Mouse (Mus musculus) embryonic facial prominence, embryonic 11.5 days (tissue): ENCODE results near the gene Mrpl41. TPM values are rescaled to one million over a fixed set of nuclear protein-coding genes. Genes with fewer than 3 reads are reported as not detected.
"Not testable (repeated sequence)": the region's sequence is repeated elsewhere in the genome, so short reads cannot be mapped to it uniquely, and the experiment has no call there.

Experiments
- ATAC-seq: fragments of 200-750 bp; cut with Nextera tagmentation; replicated peaks from 2 replicates; pipeline ENCODE4 v1.8.0; 2017; ENCODE audit warnings: low read depth; ENCODE audit not compliant: insufficient number of reproducible peaks, low FRiP score, low TSS enrichment
- DNase-seq: peaks from one replicate; pipeline ENCODE4 v3.0.0-alpha.2; 2015; ENCODE audit warnings: low spot score
- H3K27ac ChIP-seq: fragments of 300-500 bp; sonication (generic); replicated peaks from 2 replicates; pipeline ENCODE4 v1.5.1; 2014; ENCODE audit warnings: mild to moderate bottlenecking, low read depth, low read length, control low read depth
- H3K27me3 ChIP-seq: fragments of 300-500 bp; sonication (generic); 2 replicates; pipeline ENCODE4 v1.6.1; 2014; ENCODE audit warnings: mild to moderate bottlenecking, low read length, moderate library complexity, mixed read lengths; ENCODE audit not compliant: control insufficient read depth, insufficient read depth
- H3K36me3 ChIP-seq: fragments of 300-500 bp; sonication (generic); replicated peaks from 2 replicates; pipeline ENCODE4 v1.6.1; 2014; ENCODE audit warnings: low read depth, mild to moderate bottlenecking, low read length, moderate library complexity, mixed read lengths; ENCODE audit not compliant: control insufficient read depth, insufficient read depth
- H3K4me1 ChIP-seq: fragments of 300-500 bp; sonication (generic); 2 replicates; pipeline ENCODE4 v1.6.1; 2014; ENCODE audit warnings: low read length, mixed read lengths; ENCODE audit not compliant: control insufficient read depth, insufficient read depth
- H3K4me2 ChIP-seq: fragments of 300-500 bp; sonication (generic); 2 replicates; pipeline ENCODE4 v1.6.1; 2014; ENCODE audit warnings: low read depth, mild to moderate bottlenecking, control low read depth, low read length, moderate library complexity
- H3K4me3 ChIP-seq: fragments of 300-500 bp; sonication (generic); 2 replicates; pipeline ENCODE4 v1.5.1; 2014; ENCODE audit warnings: low read depth, low read length, control low read depth
- H3K9ac ChIP-seq: fragments of 300-500 bp; sonication (generic); replicated peaks from 2 replicates; pipeline ENCODE4 v1.6.1; 2014; ENCODE audit warnings: mild to moderate bottlenecking, control low read depth, low read length
- H3K9me3 ChIP-seq: fragments of 300-500 bp; sonication (generic); replicated peaks from 2 replicates; pipeline ENCODE4 v1.6.1; 2016; ENCODE audit warnings: mild to moderate bottlenecking, low read length, inconsistent platforms, mixed read lengths; ENCODE audit not compliant: control insufficient read depth
- WGBS: fragments of 180-500 bp; shearing (Covaris S2); extraction: QIAGEN DNeasy Blood & Tissue Kit; methylation state at CpG from one replicate; pipeline ENCODE4 v1.1.7; 2014; 5-methylcytosine and 5-hydroxymethylcytosine counted together
- polyA plus RNA-seq: library from polyadenylated mRNA; unstranded; fragments of >200 nt; fragmentation: Nextera tagmentation; extraction: Ambion mirVana; gene quantifications from 2 replicates; pipeline ENCODE4 v1.2.1, GENCODE M21; 2014

The Mrpl41 gene
- polyA plus RNA-seq, 1 experiment from 2014 or later, result 153 TPM

DNA sequence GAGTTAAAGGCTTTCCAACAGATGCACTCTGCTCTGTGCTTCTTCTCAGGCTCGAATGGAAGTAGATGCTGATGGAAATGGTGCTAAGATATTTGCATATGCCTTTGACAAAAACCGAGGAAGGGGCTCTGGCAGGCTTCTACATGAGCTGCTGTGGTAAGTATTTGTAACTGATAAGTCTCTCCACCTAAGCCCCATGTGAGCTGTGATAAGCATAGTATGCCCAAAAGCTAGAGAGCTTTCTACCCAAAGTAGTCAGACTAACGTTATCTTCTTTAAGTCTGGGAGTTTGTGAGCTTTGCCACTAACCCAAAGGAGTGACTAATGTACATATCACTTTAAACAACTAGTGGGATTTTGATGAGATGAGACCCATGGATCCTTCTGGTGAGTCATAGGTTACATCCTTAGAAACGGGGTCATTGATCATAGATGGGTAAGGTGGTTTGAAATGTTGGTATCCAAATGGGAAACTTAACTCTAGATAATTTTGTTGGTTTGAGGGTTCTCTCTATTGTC lies 22.3 kb downstream of the Mrpl41 start:
- no peak overlapping the region for H3K4me2 ChIP-seq
- WGBS, result 89% methylated on average over 4 of the region's 4 CpGs
- no peaks in the 10 kb centered on the region for H3K27me3 ChIP-seq
- DNase-seq, result no peak
- H3K4me1 ChIP-seq, result peaks cover 2% of the 10 kb centered on the region; the same call in 1 of the 2 replicates
- no peak overlapping the region for H3K4me3 ChIP-seq
- H3K36me3 ChIP-seq, result peaks cover 3% of the 10 kb centered on the region
- no peak for ATAC-seq
- H3K9ac ChIP-seq, result no peak overlapping the region
- no peak overlapping the region for H3K27ac ChIP-seq
- no peaks in the 10 kb centered on the region for H3K9me3 ChIP-seq

DNA sequence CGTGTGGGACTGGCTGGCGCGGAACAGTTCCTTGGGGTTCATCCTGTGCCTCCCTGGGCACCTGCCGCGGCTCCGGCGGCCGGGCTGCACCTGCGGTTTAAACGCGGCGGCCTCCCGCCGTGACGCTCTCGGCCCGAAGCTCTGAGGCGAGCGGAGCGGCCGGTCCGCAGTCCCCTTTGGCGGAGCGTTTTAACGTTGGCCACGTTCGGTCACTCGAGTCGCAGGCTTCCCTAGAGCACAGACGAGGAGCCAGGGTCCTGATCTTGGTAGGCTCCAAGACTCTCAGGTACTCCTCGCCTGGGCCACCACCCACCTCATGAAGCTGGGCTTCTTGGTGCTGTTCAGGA lies 24.7 kb downstream of the Mrpl41 start:
- 0% methylated on average over 31 of the region's 31 CpGs for WGBS

DNA sequence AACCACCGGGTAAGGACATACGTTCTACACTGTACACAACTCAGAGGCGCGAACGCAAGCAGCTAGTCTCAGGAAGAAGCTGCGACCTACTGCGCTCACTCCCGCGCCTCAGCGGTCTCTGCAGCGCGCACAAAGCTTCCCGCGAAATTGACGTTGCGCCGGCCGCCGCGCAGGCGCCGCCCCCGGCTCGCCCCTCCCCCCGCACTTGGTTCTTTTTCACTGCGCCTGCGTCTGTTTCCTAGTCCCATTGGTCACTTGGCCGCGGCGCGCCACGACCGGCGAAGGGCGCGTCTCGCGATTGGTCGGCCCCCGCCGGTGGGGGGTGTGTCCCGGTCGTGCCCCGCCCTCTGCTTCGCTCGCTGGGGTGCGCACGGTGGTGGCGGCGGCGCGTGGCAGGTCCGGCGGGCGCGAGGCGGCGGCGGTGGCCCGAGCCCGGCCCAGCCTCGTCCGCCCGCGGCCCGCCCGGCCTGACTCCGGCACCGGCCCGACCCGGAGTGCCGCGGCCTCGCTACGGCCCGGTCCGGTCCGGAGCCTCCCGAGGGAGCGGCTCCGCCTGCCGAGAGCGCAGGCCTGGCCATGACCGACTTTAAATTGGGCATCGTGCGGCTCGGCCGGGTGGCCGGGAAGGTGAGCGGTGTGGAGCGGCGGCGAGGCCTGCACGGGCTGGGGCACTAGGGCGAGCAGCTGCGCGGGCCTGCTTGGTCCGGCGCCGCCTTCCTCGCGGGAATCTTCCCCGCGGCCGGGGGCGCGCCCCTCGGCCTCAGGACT lies 25.3 kb downstream of the Mrpl41 start, which contains the start of gene Zmynd19:
Gene Zmynd19, plus strand, starts transcription at position 372 of the 768 bp plus-strand sequence.
- H3K4me1 ChIP-seq, result peaks cover 2% of the 10 kb centered on the region; the same call in 1 of the 2 replicates
- H3K9me3 ChIP-seq, result no peaks in the 10 kb centered on the region
- peak within 1 kb of the TSS; percentile 91 for H3K4me3 ChIP-seq
- H3K36me3 ChIP-seq, result no peaks in the 10 kb centered on the region; the same call in none of the 2 replicates
- H3K9ac ChIP-seq, result peak within 1 kb of the TSS; percentile 81
- no peak within 1 kb of the TSS; the same call in 1 of the 2 replicates for H3K27ac ChIP-seq
- H3K4me2 ChIP-seq, result peak within 1 kb of the TSS; percentile 88
- whole genome bisulfite sequencing, result under 1% methylated on average over 60 of the region's 108 CpGs
- ATAC-seq (peak; percentile 93), DNase-seq (peak; percentile 99)
- H3K27me3 ChIP-seq, result no peaks in the 10 kb centered on the region

More for the DNA sequence above, 24.7 kb downstream of the Mrpl41 start:
- peak; percentile 28 for DNase-seq
- Histone ChIP-seq H3K27ac (no peak overlapping the region; the same call in 1 of the 2 replicates), H3K4me3 (peak overlapping the region; percentile 91), H3K4me1 (peaks cover 2% of the 10 kb centered on the region; the same call in 1 of the 2 replicates), H3K9me3 (no peaks in the 10 kb centered on the region), H3K9ac (peak overlapping the region; percentile 81), H3K36me3 (no peaks in the 10 kb centered on the region; the same call in none of the 2 replicates), H3K4me2 (peak overlapping the region; percentile 88), H3K27me3 (no peaks in the 10 kb centered on the region)
- no peak for ATAC-seq

DNA sequence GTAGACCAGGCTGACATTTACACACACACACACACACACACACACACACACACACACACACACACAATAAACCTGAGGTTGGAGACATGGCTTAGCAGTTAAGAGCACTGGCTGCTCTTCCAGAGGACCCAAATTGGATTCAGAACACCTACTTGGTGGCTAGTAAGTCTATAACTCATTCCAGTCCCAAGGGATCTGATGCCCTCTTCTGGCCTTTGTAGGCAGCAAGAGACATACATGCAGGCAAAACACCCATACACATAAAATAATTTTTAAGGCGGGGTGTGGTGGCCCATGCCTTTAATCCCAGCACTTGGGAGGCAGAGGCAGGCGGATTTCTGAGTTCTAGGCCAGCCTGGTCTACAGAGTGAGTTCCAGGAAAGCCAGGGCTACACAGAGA lies 30.6 kb downstream of the Mrpl41 start:
- ATAC-seq, H3K27ac ChIP-seq, H3K4me2 ChIP-seq, H3K9me3 ChIP-seq, H3K4me1 ChIP-seq, H3K4me3 ChIP-seq, H3K36me3 ChIP-seq, DNase-seq, H3K27me3 ChIP-seq, H3K9ac ChIP-seq: not testable (repeated sequence)
- WGBS, result 65% methylated on average over 2 of the region's 2 CpGs

DNA sequence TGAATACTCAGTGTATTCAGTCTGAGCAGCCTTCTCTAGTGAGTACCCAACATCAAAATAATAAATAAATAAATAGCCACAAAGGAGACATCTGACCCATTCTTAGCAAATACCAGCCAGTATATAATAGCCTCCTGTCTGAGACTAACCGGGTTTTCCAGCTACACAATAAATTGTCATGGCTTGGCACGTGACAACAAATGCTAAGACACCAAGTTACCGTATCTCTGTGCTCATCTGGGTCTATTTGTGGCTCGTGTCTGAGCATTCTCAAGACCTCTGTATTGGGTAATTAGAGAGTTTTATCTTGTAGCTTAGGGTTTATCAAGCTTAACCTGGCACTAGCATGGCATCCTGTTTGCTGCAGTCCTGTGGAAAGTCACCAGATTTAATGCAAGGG lies 32.8 kb downstream of the Mrpl41 start:
- no peaks in the 10 kb centered on the region for H3K4me1 ChIP-seq
- no peak overlapping the region for H3K4me3 ChIP-seq
- no peaks in the 10 kb centered on the region for H3K36me3 ChIP-seq
- no peaks in the 10 kb centered on the region for H3K9me3 ChIP-seq
- no peak overlapping the region for H3K27ac ChIP-seq
- 73% methylated on average over 4 of the region's 4 CpGs for WGBS
- no peak for DNase-seq
- H3K27me3 ChIP-seq, result no peaks in the 10 kb centered on the region
- H3K9ac ChIP-seq, result no peak overlapping the region
- no peak for ATAC-seq
- no peak overlapping the region for H3K4me2 ChIP-seq

DNA sequence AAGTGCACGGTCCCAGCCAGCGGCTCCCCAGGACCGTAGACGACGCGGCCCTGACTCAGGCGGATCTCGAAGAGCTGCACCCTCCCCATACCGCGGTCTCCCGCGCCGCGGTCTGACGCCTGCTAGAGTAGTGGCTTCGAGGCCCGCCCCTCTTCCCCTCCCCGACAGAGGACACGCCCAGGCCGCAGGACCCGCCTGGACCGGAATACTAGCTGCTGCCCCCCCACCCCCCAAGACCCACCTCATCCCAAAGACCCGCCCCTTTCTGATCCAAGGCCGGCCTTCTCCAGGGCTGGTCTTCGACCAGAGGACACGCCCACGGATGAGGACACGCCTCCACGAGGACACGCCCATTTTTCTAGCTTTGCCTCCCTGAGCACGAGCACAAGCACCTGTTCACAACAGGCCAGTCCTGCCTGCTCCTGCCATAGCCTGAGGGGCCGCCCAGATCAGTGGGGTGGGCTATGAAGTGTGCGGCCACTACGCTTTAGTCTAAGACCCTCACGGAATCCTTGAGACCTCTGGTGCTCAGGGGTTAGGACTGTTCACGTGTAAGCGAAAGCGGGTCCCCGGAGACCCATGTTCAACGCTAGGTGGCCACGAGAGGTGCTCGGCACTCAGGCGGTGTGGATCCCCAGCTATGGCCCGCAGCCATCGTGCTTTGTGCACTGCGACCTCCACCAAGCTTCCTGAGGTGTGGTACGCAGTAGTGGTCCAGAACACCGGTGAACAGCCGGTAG lies 39.7 kb downstream of the Mrpl41 start, which contains the start of gene Arrdc1:
Gene Arrdc1, minus strand, starts transcription at position 196 of the 740 bp plus-strand sequence.
- peak within 1 kb of the TSS; percentile 66 for H3K9ac ChIP-seq
- no peaks in the 10 kb centered on the region for H3K9me3 ChIP-seq
- peak; percentile 95 for ATAC-seq
- H3K4me1 ChIP-seq, result no peaks in the 10 kb centered on the region
- H3K36me3 ChIP-seq, result no peaks in the 10 kb centered on the region
- H3K4me2 ChIP-seq, result peak within 1 kb of the TSS; percentile 95
- no peaks in the 10 kb centered on the region for H3K27me3 ChIP-seq
- DNase-seq, result peak; percentile 95
- WGBS, result under 1% methylated on average over 38 of the region's 49 CpGs
- 0 out of 2 replicates have a peak within 1 kb of the TSS, but pooled peaks have one; percentile 13 for H3K27ac ChIP-seq
- H3K4me3 ChIP-seq, result peak within 1 kb of the TSS; percentile 58

DNA sequence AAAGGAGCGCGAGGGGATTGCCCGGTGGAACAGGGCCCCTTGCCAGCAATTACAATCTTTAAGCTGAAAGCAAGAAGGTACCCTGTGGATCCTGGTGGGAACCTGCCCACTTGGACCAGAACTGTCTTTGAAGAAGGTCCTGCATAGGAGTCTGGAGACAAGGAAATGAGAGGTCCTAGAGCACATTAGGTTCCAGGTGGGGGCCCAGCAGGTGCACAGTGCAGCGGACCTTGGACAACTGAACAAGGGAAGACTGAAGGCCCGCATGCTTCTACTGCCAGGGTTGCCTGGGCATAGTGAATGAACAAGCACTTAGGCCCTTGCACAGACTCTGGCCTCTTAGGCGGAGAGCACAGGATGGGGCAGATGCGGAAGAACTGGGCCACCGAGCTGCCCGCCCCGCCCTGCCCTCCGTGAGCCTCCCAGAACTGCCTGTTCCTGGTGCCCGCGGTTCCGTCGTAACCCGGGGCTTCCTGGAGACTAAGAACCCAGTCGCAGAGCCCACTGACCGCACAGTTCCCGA lies 40.4 kb downstream of the Mrpl41 start:
- Histone ChIP-seq H3K27ac (0 out of 2 replicates have a peak overlapping the region, but pooled peaks have one; percentile 13), H3K4me1 (no peaks in the 10 kb centered on the region), H3K4me2 (peak overlapping the region; percentile 95), H3K4me3 (peak overlapping the region; percentile 58), H3K27me3 (no peaks in the 10 kb centered on the region), H3K36me3 (no peaks in the 10 kb centered on the region), H3K9me3 (no peaks in the 10 kb centered on the region), H3K9ac (peak overlapping the region; percentile 66)
- DNase-seq (peak; percentile 11), ATAC-seq (peak; percentile 54)
- WGBS, result 4% methylated on average over 19 of the region's 19 CpGs
